ENCODE assay signal across 8 mouse cellular contexts in genomic region chr1:191325726-191326232, GRCm38 (mm10). TPM values are rescaled to one million over a fixed set of nuclear protein-coding genes. Genes with fewer than 3 reads are reported as not detected.
A peak's percentile ranks its signal among the peaks of the same experiment; 100 is the strongest.
DNase-seq lines count a peak whose midpoint lies in the region; ATAC-seq and TF ChIP-seq lines count a peak whose summit lies in the region.

Tmem206 (plus strand) TSS chr1:191325912.

- peak within 1 kb of the TSS; percentile 93 for H3K4me3 ChIP-seq in G1E (ENCODE audit: low read depth, low read length)
- peak within 1 kb of the TSS; percentile 91 for H3K4me3 ChIP-seq in forebrain, postnatal 0 days (ENCODE audit: low read depth, low read length)
- H3K4me3 ChIP-seq in lung, embryonic 16.5 days (ENCODE audit: low read length): peak within 1 kb of the TSS; percentile 83

- TF ChIP-seq CTCF in G1E (IDR thresholded peaks at IDR 0.05; ENCODE audit: low read depth, low read length): no peak
- TF ChIP-seq CTCF in forebrain, postnatal 0 days (IDR thresholded peaks at IDR 0.05; ENCODE audit: low read depth): peak; percentile 50

- H3K36me3 ChIP-seq in G1E (replicated peaks): peaks cover 33% of the 10 kb centered on the region
- H3K36me3 ChIP-seq in forebrain, postnatal 0 days (ENCODE audit: insufficient read depth): peaks cover 2% of the 10 kb centered on the region; the same call in 1 of the 2 replicates
- no peaks in the 10 kb centered on the region for H3K36me3 ChIP-seq in lung, embryonic 16.5 days (ENCODE audit: control insufficient read depth, insufficient read depth, low read length)

- peaks cover 47% of the 10 kb centered on the region for H3K4me1 ChIP-seq in G1E (ENCODE audit: insufficient read depth, low read depth, low read length)
- peaks cover 20% of the 10 kb centered on the region for H3K4me1 ChIP-seq in forebrain, postnatal 0 days (ENCODE audit: insufficient read depth)
- peaks cover 22% of the 10 kb centered on the region for H3K4me1 ChIP-seq in lung, embryonic 16.5 days (replicated peaks; ENCODE audit: control insufficient read depth, insufficient read depth, low read length)

- no peaks in the 10 kb centered on the region for H3K9me3 ChIP-seq in G1E (replicated peaks)
- H3K9me3 ChIP-seq in forebrain, postnatal 0 days (ENCODE audit: low read length): no peaks in the 10 kb centered on the region
- H3K9me3 ChIP-seq in lung, embryonic 16.5 days (ENCODE audit: control insufficient read depth, low read length): no peaks in the 10 kb centered on the region

- H3K27ac ChIP-seq in forebrain, postnatal 0 days (ENCODE audit: low read depth, low read length): peak within 1 kb of the TSS; percentile 95
- H3K27ac ChIP-seq in lung, embryonic 16.5 days (ENCODE audit: low read length): peak within 1 kb of the TSS; percentile 71

- peaks cover under 1% of the 10 kb centered on the region; the same call in 1 of the 2 replicates for H3K27me3 ChIP-seq in G1E (ENCODE audit: insufficient read depth, low read length)
- no peaks in the 10 kb centered on the region for H3K27me3 ChIP-seq in forebrain, postnatal 0 days (ENCODE audit: insufficient read depth, low read length)
- H3K27me3 ChIP-seq in lung, embryonic 16.5 days (ENCODE audit: control insufficient read depth, insufficient read depth, low read depth, low read length): no peaks in the 10 kb centered on the region

- H3K9ac ChIP-seq in forebrain, postnatal 0 days: peak within 1 kb of the TSS; percentile 95
- peak within 1 kb of the TSS; percentile 87 for H3K9ac ChIP-seq in lung, embryonic 16.5 days (ENCODE audit: low read length)

- DNase-seq in G1E (ENCODE audit: low spot score): peak; percentile 92
- peak; percentile 95 to 97 for DNase-seq in cerebellum, adult 18-20 months
- peak; percentile 99 for DNase-seq in forebrain, postnatal 0 days
- peak; percentile 85 for DNase-seq in layer of hippocampus, adult 9-10 months (ENCODE audit: low spot score)
- peak; percentile 84 for DNase-seq in ovary, postnatal 10 days (ENCODE audit: low spot score)
- peak; percentile 94 to 96 for DNase-seq in thymus, postnatal 10 days (ENCODE audit: low spot score in 2 of 2)

- peak; percentile 92 for ATAC-seq in G1E (ENCODE audit: extremely low read depth, insufficient number of reproducible peaks, low FRiP score, poor library complexity, severe bottlenecking)
- peak; percentile 99 for ATAC-seq in forebrain, postnatal 0 days
- ATAC-seq in hematopoietic stem cell, adult 5-6 weeks (replicated peaks in 1 of 2; ENCODE audit: insufficient read depth in 1 of 2, low FRiP score in 2 of 2, low TSS enrichment in 1 of 2, low read depth in 1 of 2, poor library complexity in 2 of 2, severe bottlenecking in 2 of 2): peak; percentile 91 to 94
- peak; percentile 97 for ATAC-seq in lung, embryonic 16.5 days (ENCODE audit: low read depth)

- WGBS in forebrain, postnatal 0 days: 2% methylated on average over 42 of the region's 42 CpGs
- WGBS in lung, embryonic 16.5 days: under 1% methylated on average over 42 of the region's 42 CpGs

- peak within 1 kb of the TSS; percentile 86 for H3K4me2 ChIP-seq in forebrain, postnatal 0 days (ENCODE audit: low read depth)
- peak within 1 kb of the TSS; percentile 96 for H3K4me2 ChIP-seq in lung, embryonic 16.5 days (ENCODE audit: low read depth, low read length)

RNA-seq across cellular contexts. Expression of gene Tmem206, which starts in this region (rescaled TPM):
- total RNA-seq in G1E (2014; fragmentation: Nextera tagmentation): 18.8 and 22.6 TPM in 2 replicates
- 8.0 and 9.2 TPM in 2 replicates for total RNA-seq in G1E (2017)
- polyA plus RNA-seq in G1E (2012): 3.4 and 3.7 TPM in 2 replicates
- 20.2 and 28.3 TPM in 2 replicates for total RNA-seq in forebrain, postnatal 0 days (2014; rRNA removed)
- 26.1 and 30.8 TPM in 2 replicates for polyA plus RNA-seq in forebrain, postnatal 0 days (2015; fragmentation: Nextera tagmentation; extraction: Ambion mirVana)
- 27.1 and 37.1 TPM in 2 replicates for total RNA-seq in hematopoietic stem cell, adult 5-6 weeks (2017)
- polyA plus RNA-seq in lung, embryonic 16.5 days (2015; fragmentation: Nextera tagmentation; extraction: Ambion mirVana): 22.8 and 23.4 TPM in 2 replicates

Comparison
In these comparisons a context has a peak if more than half of its experiments do, and no peak if none do; other contexts are left out.
1. Peak in every context shown above with its lines: DNase-seq, ATAC-seq, H3K4me3 ChIP-seq and H3K27ac ChIP-seq.